Mouse (Mus musculus) bone marrow macrophage, adult 2 months (primary cell): Measurements from ENCODE around the gene Sulf2.

Source experiments
- CTCF ChIP-seq: IDR thresholded peaks from 2 replicates; pipeline ENCODE4 v1.5.1; 2012; ENCODE audit warnings: low read depth, mild to moderate bottlenecking, low read length, moderate library complexity
- POLR2A ChIP-seq: IDR thresholded peaks from 2 replicates; pipeline ENCODE4 v1.6.1; 2012; ENCODE audit warnings: mild to moderate bottlenecking, low read depth, low read length, borderline replicate concordance

- TF ChIP-seq CTCF (peak; percentile 36; the same call in 1 of the 2 replicates), POLR2A (no peak)
Measured at GRCm38 (mm10) chr2:166155454-166155815, at the start of gene Sulf2.
